Mouse (Mus musculus): ENCODE results near the gene Tmem79. TPM values are rescaled to one million over a fixed set of nuclear protein-coding genes. Genes with fewer than 3 reads are reported as not detected.
"Not testable (repeated sequence)": the region's sequence is repeated elsewhere in the genome, so short reads cannot be mapped to it uniquely, and the experiment has no call there.

The Tmem79 gene
- polyA plus RNA-seq (2015; fragmentation: Nextera tagmentation; extraction: Ambion mirVana), result 5.2 and 6.6 TPM in 2 replicates

GRCm38 (mm10) chr3:88336058-88337013 is at the start of gene Tmem79, which contains the start of gene Smg5:
Gene Tmem79, minus strand, starts transcription at chr3:88336148.
Gene Smg5, plus strand, starts transcription at chr3:88336260.
- Histone ChIP-seq H3K9me3 (replicated peaks) (no peaks in the 10 kb centered on the region), H3K27me3 (no peaks in the 10 kb centered on the region), H3K9ac (peak within 1 kb of the TSS; percentile 95), H3K36me3 (0 out of 2 replicates have a peak, but pooled peaks cover 4% of the 10 kb centered on the region), H3K4me3 (replicated peaks) (peak within 1 kb of the TSS; percentile 81), H3K4me1 (peaks cover 42% of the 10 kb centered on the region), H3K4me2 (peak within 1 kb of the TSS; percentile 65), H3K27ac (peak within 1 kb of the TSS; percentile 96)
- WGBS, result 2% methylated on average over 66 of the region's 66 CpGs
- ATAC-seq (replicated peaks; ENCODE audit: low FRiP score), result peak; percentile 93

- 78% methylated on average over 5 of the region's 5 CpGs for WGBS
- Histone ChIP-seq H3K9ac (no peak within 1 kb of the TSS), H3K27me3 (no peaks in the 10 kb centered on the region), H3K4me2 (no peak within 1 kb of the TSS), H3K9me3 (replicated peaks) (no peaks in the 10 kb centered on the region), H3K4me1 (peaks cover 8% of the 10 kb centered on the region; the same call in 1 of the 2 replicates), H3K4me3 (replicated peaks) (no peak within 1 kb of the TSS), H3K36me3 (no peaks in the 10 kb centered on the region), H3K27ac (no peak within 1 kb of the TSS)
- ATAC-seq (replicated peaks; ENCODE audit: low FRiP score), result no peak
Observed at GRCm38 (mm10) chr3:88384364-88384763, 48.4 kb upstream of the Tmem79 start, which contains the start of gene Bglap. Gene Bglap, minus strand, starts transcription at chr3:88384464.

DNA sequence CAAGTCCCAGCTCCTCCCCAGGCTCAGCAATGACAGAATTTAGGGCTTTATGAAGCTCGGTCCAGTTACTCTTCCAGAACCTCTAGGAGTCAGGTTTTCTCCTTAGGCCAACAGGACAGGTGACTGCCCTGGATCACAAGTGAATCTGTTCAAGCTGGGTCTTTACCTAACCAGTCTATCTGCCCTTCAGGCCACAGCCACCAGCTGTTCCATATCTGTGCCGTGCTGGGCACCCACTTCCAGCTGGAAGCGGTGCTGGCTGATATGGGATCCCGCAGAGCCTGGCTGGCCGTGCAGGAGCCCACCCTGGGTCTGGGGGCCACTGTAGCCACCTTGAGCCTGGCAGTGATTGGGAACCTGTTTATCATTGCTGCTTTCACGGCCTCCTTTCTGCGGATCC is 46.4 kb upstream of the Tmem79 start:
- not testable (repeated sequence) for H3K36me3 ChIP-seq; H3K27ac ChIP-seq; H3K4me3 ChIP-seq (replicated peaks); H3K9me3 ChIP-seq (replicated peaks); H3K4me1 ChIP-seq; H3K27me3 ChIP-seq; H3K9ac ChIP-seq
- H3K4me2 ChIP-seq, result peak overlapping the region; percentile 59
- WGBS, result 14% methylated on average over 1 of the region's 7 CpGs
- ATAC-seq (replicated peaks; ENCODE audit: low FRiP score), result peak; percentile 27

- not testable (repeated sequence) for H3K9me3 ChIP-seq (replicated peaks); H3K4me1 ChIP-seq; H3K36me3 ChIP-seq; H3K27me3 ChIP-seq; H3K9ac ChIP-seq
- Histone ChIP-seq H3K4me2 (peak overlapping the region; percentile 59), H3K27ac (peak overlapping the region; percentile 70), H3K4me3 (replicated peaks) (peak overlapping the region; percentile 31)
- WGBS, result 5% methylated on average over 22 of the region's 22 CpGs
- peak; percentile 89 for ATAC-seq (replicated peaks; ENCODE audit: low FRiP score)
Observed at GRCm38 (mm10) chr3:88381389-88382315, 45.7 kb upstream of the Tmem79 start.

DNA sequence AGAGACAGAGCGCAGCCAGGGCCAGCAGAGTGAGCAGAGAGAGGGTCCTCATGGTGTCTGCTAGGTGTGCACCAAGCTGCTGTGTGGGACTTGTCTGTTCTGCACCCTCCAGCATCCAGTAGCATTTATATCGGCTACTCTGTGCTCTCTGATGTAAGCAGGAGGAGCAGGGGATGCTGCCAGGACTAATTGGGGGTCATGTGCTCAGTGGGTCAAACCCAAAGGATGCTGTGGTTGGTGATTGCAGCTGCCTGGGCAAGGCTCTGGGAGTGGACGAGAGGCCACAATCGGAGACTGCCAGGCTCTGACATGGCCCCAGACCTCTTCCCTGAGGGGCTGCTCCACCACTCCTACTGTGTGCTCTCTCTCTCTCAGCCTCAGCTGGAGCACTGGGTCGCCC is 42.7 kb upstream of the Tmem79 start, which contains the start of gene Bglap2:
Gene Bglap2, minus strand, starts transcription at position 101 of the 400 bp plus-strand sequence.
- not testable (repeated sequence) for H3K4me2 ChIP-seq; H3K4me1 ChIP-seq; H3K36me3 ChIP-seq; H3K9me3 ChIP-seq (replicated peaks); H3K27me3 ChIP-seq; ATAC-seq (replicated peaks; ENCODE audit: low FRiP score); H3K27ac ChIP-seq; H3K4me3 ChIP-seq (replicated peaks); H3K9ac ChIP-seq
- WGBS, result 77% methylated on average over 5 of the region's 5 CpGs

DNA sequence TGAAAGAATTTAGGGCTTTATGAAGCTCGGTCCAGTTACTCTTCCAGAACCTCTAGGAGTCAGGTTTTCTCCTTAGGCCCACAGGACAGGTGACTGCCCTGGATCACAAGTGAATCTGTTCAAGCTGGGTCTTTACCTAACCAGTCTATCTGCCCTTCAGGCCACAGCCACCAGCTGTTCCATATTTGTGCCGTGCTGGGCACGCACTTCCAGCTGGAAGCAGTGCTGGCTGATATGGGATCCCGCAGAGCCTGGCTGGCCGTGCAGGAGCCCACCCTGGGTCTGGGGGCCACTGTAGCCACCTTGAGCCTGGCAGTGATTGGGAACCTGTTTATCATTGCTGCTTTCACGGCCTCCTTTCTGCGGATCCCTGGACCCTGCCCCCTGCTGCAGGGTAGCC is 40.7 kb upstream of the Tmem79 start:
- H3K36me3 ChIP-seq; H3K4me1 ChIP-seq; H3K27me3 ChIP-seq; H3K9me3 ChIP-seq (replicated peaks): not testable (repeated sequence)
- 26% methylated on average over 7 of the region's 7 CpGs for WGBS
- Histone ChIP-seq H3K4me3 (replicated peaks) (peak overlapping the region; percentile 20), H3K9ac (0 out of 2 replicates have a peak overlapping the region, but pooled peaks have one; percentile 26), H3K4me2 (peak overlapping the region; percentile 50), H3K27ac (peak overlapping the region; percentile 85)
- ATAC-seq (replicated peaks; ENCODE audit: low FRiP score), result peak; percentile 16; the same call in 1 of the 2 replicates

DNA sequence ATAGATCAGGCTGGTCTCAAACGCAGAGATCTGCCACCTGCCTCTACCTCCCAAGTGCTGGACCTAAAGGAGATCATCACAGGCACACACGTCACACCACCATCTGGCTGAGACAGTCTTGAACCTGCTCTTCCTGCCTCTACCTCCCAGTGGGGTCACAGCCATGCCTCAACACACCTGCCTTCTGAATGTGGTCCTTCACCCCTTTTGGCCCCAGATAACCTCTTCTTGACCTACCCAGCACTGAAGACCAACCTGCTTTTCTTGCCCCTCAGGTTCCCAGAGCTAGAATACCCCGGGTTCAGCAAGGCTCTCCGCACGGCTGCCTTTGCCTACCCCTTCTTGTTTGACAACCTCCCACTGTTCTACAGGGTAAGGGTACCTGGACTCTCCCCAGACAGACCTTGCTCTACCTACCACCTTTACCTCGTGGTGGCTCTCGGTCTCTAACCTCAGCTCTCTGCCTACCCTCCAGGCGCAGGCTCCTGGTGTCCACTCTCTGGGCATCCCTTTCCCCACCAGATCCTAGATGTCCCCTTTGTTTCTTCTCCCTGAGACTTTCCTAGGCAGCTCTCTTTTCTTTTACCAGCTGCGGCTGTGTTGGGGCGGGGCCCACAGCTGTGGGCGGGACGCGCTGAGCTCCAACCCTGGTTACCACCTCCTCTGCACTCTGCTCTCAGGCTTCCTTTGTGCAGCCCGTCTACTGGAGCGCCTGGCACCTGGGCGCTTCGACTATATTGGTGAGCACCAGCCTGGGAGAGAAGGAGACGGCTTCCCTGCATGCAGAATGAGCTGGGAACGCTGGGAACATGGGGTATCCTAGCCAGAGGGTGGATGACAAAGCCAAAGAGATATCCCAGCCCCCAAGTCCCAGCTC is 40.0 kb upstream of the Tmem79 start:
- peak overlapping the region; percentile 85 for H3K27ac ChIP-seq
- peak; percentile 92 for ATAC-seq (replicated peaks; ENCODE audit: low FRiP score)

GRCm38 (mm10) chr3:88372643-88373042 is 36.7 kb upstream of the Tmem79 start, which contains the start of gene Bglap3:
Gene Bglap3, minus strand, starts transcription at chr3:88372743.
- not testable (repeated sequence) for H3K4me1 ChIP-seq; H3K36me3 ChIP-seq; H3K4me2 ChIP-seq; H3K4me3 ChIP-seq (replicated peaks); H3K27ac ChIP-seq; H3K9me3 ChIP-seq (replicated peaks); ATAC-seq (replicated peaks; ENCODE audit: low FRiP score); H3K9ac ChIP-seq; H3K27me3 ChIP-seq
- 93% methylated on average over 9 of the region's 9 CpGs for WGBS

More for the DNA sequence above, 40.0 kb upstream of the Tmem79 start:
- not testable (repeated sequence) for H3K27me3 ChIP-seq; H3K9me3 ChIP-seq (replicated peaks); H3K36me3 ChIP-seq; H3K4me1 ChIP-seq
- Histone ChIP-seq H3K4me3 (replicated peaks) (peak overlapping the region; percentile 20), H3K9ac (0 out of 2 replicates have a peak overlapping the region, but pooled peaks have one; percentile 33), H3K4me2 (peak overlapping the region; percentile 50)
- 11% methylated on average over 19 of the region's 19 CpGs for WGBS

GRCm38 (mm10) chr3:88368511-88368910 is 32.6 kb upstream of the Tmem79 start:
- WGBS, result 81% methylated on average over 7 of the region's 7 CpGs
- H3K4me3 ChIP-seq (replicated peaks); H3K27ac ChIP-seq; ATAC-seq (replicated peaks; ENCODE audit: low FRiP score); H3K4me2 ChIP-seq; H3K9me3 ChIP-seq (replicated peaks); H3K36me3 ChIP-seq; H3K9ac ChIP-seq: not testable (repeated sequence)
- Histone ChIP-seq H3K4me1 (peaks cover 24% of the 10 kb centered on the region), H3K27me3 (peaks cover 20% of the 10 kb centered on the region)

DNA sequence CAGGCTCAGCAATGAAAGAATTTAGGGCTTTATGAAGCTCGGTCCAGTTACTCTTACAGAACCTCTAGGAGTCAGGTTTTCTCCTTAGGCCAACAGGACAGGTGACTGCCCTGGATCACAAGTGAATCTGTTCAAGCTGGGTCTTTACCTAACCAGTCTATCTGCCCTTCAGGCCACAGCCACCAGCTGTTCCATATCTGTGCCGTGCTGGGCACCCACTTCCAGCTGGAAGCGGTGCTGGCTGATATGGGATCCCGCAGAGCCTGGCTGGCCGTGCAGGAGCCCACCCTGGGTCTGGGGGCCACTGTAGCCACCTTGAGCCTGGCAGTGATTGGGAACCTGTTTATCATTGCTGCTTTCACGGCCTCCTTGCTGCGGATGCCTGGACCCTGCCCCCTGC is 31.6 kb upstream of the Tmem79 start:
- not testable (repeated sequence) for H3K27ac ChIP-seq; H3K9ac ChIP-seq; H3K36me3 ChIP-seq; H3K9me3 ChIP-seq (replicated peaks); ATAC-seq (replicated peaks; ENCODE audit: low FRiP score); H3K4me3 ChIP-seq (replicated peaks)
- peaks cover 20% of the 10 kb centered on the region for H3K27me3 ChIP-seq
- 59% methylated on average over 3 of the region's 7 CpGs for WGBS
- peak overlapping the region; percentile 55 for H3K4me2 ChIP-seq
- peaks cover 24% of the 10 kb centered on the region for H3K4me1 ChIP-seq
